Mouse (Mus musculus) monocyte, adult 59 days (primary cell): Measurements from ENCODE around the gene Smc6. TPM values are rescaled to one million over a fixed set of nuclear protein-coding genes. Genes with fewer than 3 reads are reported as not detected.

Experiments used
- total RNA-seq, 2 experiments: library from RNA; stranded (reverse); gene quantifications; one replicate each; pipeline ENCODE4 v1.2.4; 2023

Smc6 gene
- total RNA-seq = 10 to 100 TPM; 77.8 to 82.2 TPM

GRCm38 (mm10) chr12:11265382-11266281 lies at the start of gene Smc6, which contains the start of gene Gen1:
TSS of gene Smc6 (plus strand) at chr12:11265886.
TSS of gene Gen1 (minus strand) at chr12:11265801.

Other genes with a start within 250 kb of the Smc6 start
- gene Kcns3, start 114.8 kb upstream of the Smc6 start, total RNA-seq = not detected
- gene Msgn1, start 56.9 kb upstream of the Smc6 start, total RNA-seq = not detected
- 1 to 10 TPM; 2.5 to 6.5 TPM for gene Gen1, start 85 bp upstream of the Smc6 start, total RNA-seq
- not detected for gene Vsnl1, start 170.7 kb downstream of the Smc6 start, total RNA-seq
- gene Rad51ap2, start 190.2 kb downstream of the Smc6 start, total RNA-seq = not detected